Mouse (Mus musculus): Measurements from ENCODE around the gene Tdrd7. TPM values are rescaled to one million over a fixed set of nuclear protein-coding genes. Genes with fewer than 3 reads are reported as not detected.

Gene Tdrd7
- total RNA-seq, 2 experiments from 2014 or later: 12.6 to 15.4 TPM

Other genes starting within 250 kb of the Tdrd7 start
- gene Aldh1b1, start 166.3 kb upstream of the Tdrd7 start, total RNA-seq (2021): 1 to 10 TPM; 1.8 to 2.5 TPM
- under 1 TPM in 1 of 2 experiments, not detected in 1; 0.11 TPM for gene Igfbpl1, start 138.4 kb upstream of the Tdrd7 start, total RNA-seq (2021)
- under 1 TPM in 1 of 2 experiments, not detected in 1; 0.14 TPM for gene Stra6l, start 116.7 kb upstream of the Tdrd7 start, total RNA-seq (2021)
- gene Ccdc180, start 75.0 kb upstream of the Tdrd7 start, total RNA-seq (2021): not detected
- 100 to 1,000 TPM; 251 to 256 TPM for gene Tmod1, start 73.6 kb downstream of the Tdrd7 start, total RNA-seq (2021)
- 10 to 100 TPM; 17.0 to 21.3 TPM for gene Ncbp1, start 173.3 kb downstream of the Tdrd7 start, total RNA-seq (2021)
- 10 to 100 TPM in 1 of 2 experiments, 1 to 10 TPM in 1; 9.5 to 16.8 TPM for gene Tstd2, start 173.4 kb downstream of the Tdrd7 start, total RNA-seq (2021)
- gene Xpa, start 231.0 kb downstream of the Tdrd7 start, total RNA-seq (2021): 10 to 100 TPM; 10.2 to 12.2 TPM

Measured in gastrocnemius, postnatal 10 days (tissue).